Mouse (Mus musculus) MEL (cell line): Measurements from ENCODE around the gene Gm4922. TPM values are rescaled to one million over a fixed set of nuclear protein-coding genes. Genes with fewer than 3 reads are reported as not detected.

ENCODE experiments used
- DNase-seq: peaks from one replicate; pipeline ENCODE4 v3.0.0; 2011; ENCODE audit warnings: low read depth, low spot score
- H3K27ac ChIP-seq: 2 replicates; pipeline ENCODE4 v1.5.1; 2012; ENCODE audit warnings: low read depth, mild to moderate bottlenecking, control low read depth, low read length, moderate library complexity; ENCODE audit not compliant: control insufficient read depth
- H3K27me3 ChIP-seq, 2 experiments: fragments of 150-350 bp in 1 of 2; sonication (generic) in 1 of 2; 2 replicates each; pipeline ENCODE4 v1.6.1; 2012; ENCODE audit warnings: low read length in 2 of 2, mild to moderate bottlenecking in 2 of 2, improper control_type of control experiment in 1 of 2, moderate library complexity in 1 of 2; ENCODE audit not compliant: insufficient read depth in 2 of 2, control insufficient read depth in 1 of 2
- H3K36me3 ChIP-seq, 2 experiments: 2 replicates each; pipeline ENCODE4 v1.6.1; 2012 to 2014; ENCODE audit warnings: low read length in 2 of 2, improper control_type of control experiment in 1 of 2, inconsistent platforms in 1 of 2, mild to moderate bottlenecking in 1 of 2; ENCODE audit not compliant: insufficient read depth in 2 of 2, control insufficient read depth in 1 of 2
- H3K4me1 ChIP-seq, 2 experiments: fragments of 150-350 bp in 1 of 2; sonication (generic) in 1 of 2; 2 replicates each; pipeline ENCODE4 v1.6.1; 2012; ENCODE audit warnings: low read length in 2 of 2, improper control_type of control experiment in 1 of 2, mild to moderate bottlenecking in 1 of 2; ENCODE audit not compliant: insufficient read depth in 2 of 2, control insufficient read depth in 1 of 2
- H3K4me3 ChIP-seq, 2 experiments: fragments of 150-350 bp in 1 of 2; sonication (generic) in 1 of 2; 2 replicates each; pipeline ENCODE4 v1.5.1; 2012; ENCODE audit warnings: low read depth in 2 of 2, low read length in 2 of 2, mild to moderate bottlenecking in 2 of 2, moderate library complexity in 2 of 2, control low read depth in 1 of 2, improper control_type of control experiment in 1 of 2; ENCODE audit not compliant: control insufficient read depth in 1 of 2, insufficient read depth in 1 of 2
- H3K79me2 ChIP-seq: 2 replicates; pipeline ENCODE4 v1.6.1; 2012; ENCODE audit warnings: mild to moderate bottlenecking, low read length, moderate library complexity; ENCODE audit not compliant: control insufficient read depth, poor library complexity, insufficient read depth
- H3K9ac ChIP-seq: 2 replicates; pipeline ENCODE4 v1.6.1; 2012; ENCODE audit warnings: low read depth, mild to moderate bottlenecking, control low read depth, low read length, moderate library complexity; ENCODE audit not compliant: control insufficient read depth, poor library complexity, severe bottlenecking
- H3K9me3 ChIP-seq: fragments of 150-350 bp; sonication (generic); replicated peaks from 2 replicates; pipeline ENCODE4 v1.6.1; 2012; ENCODE audit warnings: mild to moderate bottlenecking, low read length, improper control_type of control experiment, moderate library complexity; ENCODE audit not compliant: insufficient read depth
- BHLHE40 ChIP-seq: IDR thresholded peaks from 2 replicates; pipeline ENCODE4 v1.6.1; 2012; ENCODE audit warnings: low read depth, mild to moderate bottlenecking, inconsistent platforms, low read length, improper control_type of control experiment, borderline replicate concordance
- CTCF ChIP-seq, 3 experiments: IDR thresholded peaks in 2 of 3; conservative IDR thresholded peaks in 1 of 3; 2 replicates each; pipeline ENCODE4 v1.5.1; 2011 to 2012; ENCODE audit warnings: low read length in 3 of 3, low read depth in 2 of 3, mild to moderate bottlenecking in 2 of 3, improper control_type of control experiment in 1 of 3, inconsistent platforms in 1 of 3, mixed read lengths in 1 of 3, moderate library complexity in 1 of 3; ENCODE audit not compliant: control insufficient read depth in 1 of 3, insufficient read depth in 1 of 3, poor library complexity in 1 of 3, severe bottlenecking in 1 of 3
- E2F4 ChIP-seq: IDR thresholded peaks from 2 replicates; pipeline ENCODE4 v1.6.1; 2011; ENCODE audit warnings: low read depth, low read length, improper control_type of control experiment, borderline replicate concordance
- ELF1 ChIP-seq: IDR thresholded peaks from 2 replicates; pipeline ENCODE4 v1.6.1; 2014; ENCODE audit warnings: low read depth, mild to moderate bottlenecking, inconsistent platforms, low read length, improper control_type of control experiment, moderate library complexity
- NELFE ChIP-seq: IDR thresholded peaks from 2 replicates; pipeline ENCODE4 v1.6.1; 2011; ENCODE audit warnings: low read depth, low read length, improper control_type of control experiment
- POLR2A ChIP-seq, 2 experiments: IDR thresholded peaks; 2 replicates each; pipeline ENCODE4 v1.6.1; 2011 to 2012; ENCODE audit warnings: low read length in 2 of 2, mild to moderate bottlenecking in 2 of 2, control low read depth in 1 of 2, improper control_type of control experiment in 1 of 2, low read depth in 1 of 2, moderate library complexity in 1 of 2; ENCODE audit not compliant: control insufficient read depth in 1 of 2, insufficient read depth in 1 of 2, poor library complexity in 1 of 2
- SIN3A ChIP-seq: IDR thresholded peaks from 2 replicates; pipeline ENCODE4 v1.6.1; 2012; ENCODE audit warnings: low read length, improper control_type of control experiment, inconsistent platforms
- SMC3 ChIP-seq: IDR thresholded peaks from 2 replicates; pipeline ENCODE4 v1.6.1; 2011; ENCODE audit warnings: low read depth, low read length, improper control_type of control experiment
- TCF12 ChIP-seq: IDR thresholded peaks from 2 replicates; pipeline ENCODE4 v1.6.1; 2014; ENCODE audit warnings: low read depth, mild to moderate bottlenecking, inconsistent platforms, low read length, improper control_type of control experiment, moderate library complexity
- UBTF ChIP-seq: IDR thresholded peaks from 2 replicates; pipeline ENCODE4 v1.6.1; 2012; ENCODE audit warnings: low read depth, mild to moderate bottlenecking, inconsistent platforms, low read length, improper control_type of control experiment, moderate library complexity, borderline replicate concordance; ENCODE audit not compliant: insufficient read depth
- ZC3H11A ChIP-seq: IDR thresholded peaks from 2 replicates; pipeline ENCODE4 v1.6.1; 2012; ENCODE audit warnings: low read depth, mild to moderate bottlenecking, inconsistent platforms, low read length, improper control_type of control experiment
- ZKSCAN1 ChIP-seq: IDR thresholded peaks from 2 replicates; pipeline ENCODE4 v1.6.1; 2012; ENCODE audit warnings: low read depth, mild to moderate bottlenecking, inconsistent platforms, low read length, improper control_type of control experiment, moderate library complexity
- polyA plus RNA-seq, 2 experiments: library from polyadenylated mRNA; stranded (reverse) in 1 of 2; unstranded in 1 of 2; fragments of >175 nt in 1 of 2; fragments of >200 nt in 1 of 2; gene quantifications; 2 replicates each; pipeline versions ENCODE4 v1.2.1 to v1.2.4; 2012; ENCODE audit warnings: low replicate concordance in 2 of 2, low read depth in 1 of 2; ENCODE audit not compliant: insufficient read length in 2 of 2, insufficient read depth in 1 of 2, missing spikeins in 1 of 2
- total RNA-seq: library from RNA; depleted of rRNA; stranded (reverse); fragments of 300-350 nt; gene quantifications from 2 replicates; pipeline ENCODE4 v1.2.3, GENCODE M21; 2012

The Gm4922 gene
- total and polyA plus RNA-seq, 3 experiments = not detected

- no peak overlapping the region for H3K9ac ChIP-seq
- H3K36me3 ChIP-seq = no peaks in the 10 kb centered on the region
- H3K27ac ChIP-seq = no peak overlapping the region
- DNase-seq = no peak
- TF ChIP-seq SMC3 (no peak), ELF1 (no peak), BHLHE40 (no peak), UBTF (no peak), POLR2A (IDR thresholded peaks at IDR 0.05; ENCODE audit: control insufficient read depth in 1 of 2, insufficient read depth in 1 of 2, low read depth in 1 of 2, low read length in 2 of 2, poor library complexity in 1 of 2) (no peak), E2F4 (no peak), SIN3A (no peak), ZKSCAN1 (no peak)
- H3K4me3 ChIP-seq = no peak overlapping the region
- H3K79me2 ChIP-seq = no peaks in the 10 kb centered on the region
- no peaks in the 10 kb centered on the region for H3K27me3 ChIP-seq
- no peaks in the 10 kb centered on the region for H3K9me3 ChIP-seq
- no peaks in the 10 kb centered on the region for H3K4me1 ChIP-seq
Measured at GRCm38 (mm10) chr10:18750057-18750456, 36.5 kb downstream of the Gm4922 start.

GRCm38 (mm10) chr10:18743286-18744142 lies 43.1 kb downstream of the Gm4922 start, which contains the start of gene Arfgef3:
Arfgef3 (minus strand) TSS chr10:18743949.
- no peaks in the 10 kb centered on the region for H3K79me2 ChIP-seq
- no peak for DNase-seq
- no peak within 1 kb of the TSS for H3K27ac ChIP-seq
- no peaks in the 10 kb centered on the region for H3K4me1 ChIP-seq
- TF ChIP-seq NELFE = no peak
- no peak for TF ChIP-seq CTCF (IDR thresholded peaks at IDR 0.05 in 2 of 3, conservative IDR thresholded peaks at IDR 0.05 in 1 of 3; ENCODE audit: control insufficient read depth in 1 of 3, insufficient read depth in 1 of 3, low read depth in 2 of 3, low read length in 3 of 3, poor library complexity in 1 of 3, severe bottlenecking in 1 of 3)
- TF ChIP-seq ELF1 = no peak
- no peak for TF ChIP-seq ZC3H11A
- TF ChIP-seq TCF12 = no peak
- TF ChIP-seq SIN3A = no peak
- H3K9ac ChIP-seq = no peak within 1 kb of the TSS
- H3K9me3 ChIP-seq = no peaks in the 10 kb centered on the region
- no peaks in the 10 kb centered on the region for H3K36me3 ChIP-seq
- no peaks in the 10 kb centered on the region for H3K27me3 ChIP-seq
- H3K4me3 ChIP-seq = no peak within 1 kb of the TSS

- Histone ChIP-seq H3K27me3 (no peaks in the 10 kb centered on the region), H3K36me3 (no peaks in the 10 kb centered on the region), H3K9me3 (no peaks in the 10 kb centered on the region), H3K27ac (no peak overlapping the region), H3K4me1 (no peaks in the 10 kb centered on the region), H3K4me3 (no peak overlapping the region), H3K79me2 (no peaks in the 10 kb centered on the region), H3K9ac (no peak overlapping the region)
- TF ChIP-seq SIN3A = no peak
- no peak for DNase-seq
Measured at GRCm38 (mm10) chr10:18742086-18742485, 44.5 kb downstream of the Gm4922 start.
